In genomic region chr2:156719549-156720312, GRCm38 (mm10) we compare ENCODE assay signal across 8 mouse cellular contexts. TPM values are rescaled to one million over a fixed set of nuclear protein-coding genes. Genes with fewer than 3 reads are reported as not detected.
DNase-seq lines count a peak whose midpoint lies in the region; ATAC-seq and TF ChIP-seq lines count a peak whose summit lies in the region.

No protein-coding gene starts in this region.

- ATAC-seq in hindbrain, embryonic 16.5 days: no peak

- H3K9ac ChIP-seq in hindbrain, embryonic 16.5 days (ENCODE audit: low read depth, low read length): peak overlapping the region; percentile 87

- peaks cover 30% of the 10 kb centered on the region for H3K4me1 ChIP-seq in brown adipose tissue, adult 24 weeks (ENCODE audit: control insufficient read depth, insufficient read depth, insufficient read length, low read length)
- peaks cover 44% of the 10 kb centered on the region for H3K4me1 ChIP-seq in hindbrain, embryonic 16.5 days (ENCODE audit: control insufficient read depth, insufficient read depth, low read depth, low read length)

- no peaks in the 10 kb centered on the region for H3K36me3 ChIP-seq in hindbrain, embryonic 16.5 days (ENCODE audit: control insufficient read depth, insufficient read depth, low read length)
- no peaks in the 10 kb centered on the region for H3K36me3 ChIP-seq in myocyte (ENCODE audit: control insufficient read depth, insufficient read depth)

- intact Hi-C loops in left cerebral cortex, adult 2 months (cut with DNase I): loop anchor here (5.0 kb wide), 1 partner anchor 143 kb away; the partner anchor contains the start of gene Rab5if
- intact Hi-C loops in left cerebral cortex, postnatal 14 days (cut with DNase I): loop anchor here (5.0 kb wide), 1 partner anchor 52 kb away; no protein-coding TSS in a partner anchor
- intact Hi-C loops in left cerebral cortex, postnatal 25 days (cut with DNase I): loop anchor here (5.0 kb wide), 1 partner anchor 52 kb away; no protein-coding TSS in a partner anchor

- no peak for DNase-seq in left cerebral cortex, adult 2 months (ENCODE audit: extremely low spot score in 1 of 2, low spot score in 2 of 2)
- DNase-seq in left cerebral cortex, postnatal 14 days (ENCODE audit: low spot score in 2 of 2): no peak
- no peak for DNase-seq in adrenal gland, postnatal 25 days
- DNase-seq in left cerebral cortex, postnatal 25 days (ENCODE audit: low spot score in 2 of 2): no peak
- no peak for DNase-seq in ovary, postnatal 10 days (ENCODE audit: low spot score)

- TF ChIP-seq CTCF in left cerebral cortex, adult 2 months (IDR thresholded peaks at IDR 0.05): no peak

- peak overlapping the region; percentile 96 for H3K27ac ChIP-seq in left cerebral cortex, adult 2 months
- H3K27ac ChIP-seq in brown adipose tissue, adult 24 weeks (replicated peaks; ENCODE audit: low read depth, low read length): peak overlapping the region; percentile 64; the same call in 1 of the 2 replicates
- peak overlapping the region; percentile 91 for H3K27ac ChIP-seq in hindbrain, embryonic 16.5 days (ENCODE audit: low read depth, low read length)

- H3K9me3 ChIP-seq in hindbrain, embryonic 16.5 days (ENCODE audit: control insufficient read depth, low read length): no peaks in the 10 kb centered on the region

- TF ChIP-seq POLR2A in myocyte (IDR thresholded peaks at IDR 0.05; ENCODE audit: insufficient read length, low read depth): no peak

- peak overlapping the region; percentile 75 for H3K4me3 ChIP-seq in left cerebral cortex, adult 2 months
- peak overlapping the region; percentile 69 for H3K4me3 ChIP-seq in brown adipose tissue, adult 24 weeks (ENCODE audit: insufficient read depth, low read depth, low read length)
- peak overlapping the region; percentile 98 for H3K4me3 ChIP-seq in hindbrain, embryonic 16.5 days (ENCODE audit: low read length)
- H3K4me3 ChIP-seq in myocyte: peak overlapping the region; percentile 100

- H3K79me2 ChIP-seq in myocyte (ENCODE audit: control insufficient read depth, insufficient read depth): peaks cover 35% of the 10 kb centered on the region

- H3K4me2 ChIP-seq in hindbrain, embryonic 16.5 days (ENCODE audit: low read length): peak overlapping the region; percentile 90
- peak overlapping the region; percentile 87 for H3K4me2 ChIP-seq in myocyte (ENCODE audit: low read depth)

- peak overlapping the region; percentile 97 for H3ac ChIP-seq in myocyte (ENCODE audit: control insufficient read depth, insufficient read length)

- 87% methylated on average over 8 of the region's 8 CpGs for WGBS in hindbrain, embryonic 16.5 days

- no peaks in the 10 kb centered on the region for H3K27me3 ChIP-seq in hindbrain, embryonic 16.5 days (replicated peaks; ENCODE audit: control insufficient read depth, insufficient read depth, low read length)
- no peaks in the 10 kb centered on the region for H3K27me3 ChIP-seq in myocyte (ENCODE audit: control insufficient read depth, insufficient read depth, insufficient read length)

TF ChIP-seq in myocyte, 11 proteins besides CTCF, POLR2A, EP300 and RAD21:
- TF ChIP-seq TCF3 (IDR thresholded peaks at IDR 0.05; ENCODE audit: insufficient read length, low read depth): no peak
- no peak for TF ChIP-seq SRF (IDR thresholded peaks at IDR 0.05; ENCODE audit: control insufficient read depth, insufficient read length, low read depth)
- no peak for TF ChIP-seq USF1 (IDR thresholded peaks at IDR 0.05; ENCODE audit: low read depth)
- no peak for TF ChIP-seq CEBPB (IDR thresholded peaks at IDR 0.05; ENCODE audit: insufficient read depth, poor library complexity, severe bottlenecking)
- TF ChIP-seq E2F4 (IDR thresholded peaks at IDR 0.05; ENCODE audit: insufficient read depth): no peak
- no peak for TF ChIP-seq MYOG (IDR thresholded peaks at IDR 0.05; ENCODE audit: control insufficient read depth in 1 of 3, insufficient read depth in 1 of 3, insufficient read length in 2 of 3, low read depth in 2 of 3)
- TF ChIP-seq MAX (IDR thresholded peaks at IDR 0.05; ENCODE audit: low read depth): no peak
- no peak for TF ChIP-seq MYOD1 (IDR thresholded peaks at IDR 0.05; ENCODE audit: control insufficient read depth in 1 of 3, insufficient read length in 2 of 3, low read depth in 2 of 3)
- TF ChIP-seq REST (IDR thresholded peaks at IDR 0.05; ENCODE audit: insufficient read depth, insufficient read length): no peak
- no peak for TF ChIP-seq POLR2AphosphoS2 (IDR thresholded peaks at IDR 0.05; ENCODE audit: insufficient read length, low read depth)
- no peak for TF ChIP-seq TCF12 (IDR thresholded peaks at IDR 0.05; ENCODE audit: insufficient read depth, poor library complexity, severe bottlenecking)

RNA-seq across cellular contexts. Expression of gene Myl9, which starts 55.5 kb away (rescaled TPM):
- total RNA-seq in left cerebral cortex, adult 2 months (2021): 10 to 100 TPM; 16.1 to 17.3 TPM
- total RNA-seq in left cerebral cortex, postnatal 14 days (2021): 10 to 100 TPM; 24.1 to 24.2 TPM
- polyA plus RNA-seq in brown adipose tissue, adult 24 weeks (2012; ENCODE audit: insufficient read depth, insufficient read length, missing spikeins): 35.0 and 37.1 TPM in 2 replicates
- polyA plus RNA-seq in hindbrain, embryonic 16.5 days (2015; fragmentation: Nextera tagmentation; extraction: Ambion mirVana): 46.9 and 52.0 TPM in 2 replicates
- 442 TPM for polyA plus RNA-seq in myocyte (2012; fragmentation: generic; extraction: Trizol)
- total RNA-seq in adrenal gland, postnatal 25 days (2021): 42.3 and 50.9 TPM in 2 replicates
- 10 to 100 TPM; 14.7 to 16.1 TPM for total RNA-seq in left cerebral cortex, postnatal 25 days (2021)
